In genomic region chr15:82197246-82197750, GRCm38 (mm10) we compare ENCODE assay signal across 16 mouse cellular contexts. TPM values are rescaled to one million over a fixed set of nuclear protein-coding genes. Genes with fewer than 3 reads are reported as not detected.
"Had no signal": no experiment of that assay in that cellular context is flagged by ENCODE, and none has a peak within 500 bp of the region (broad histone marks: within the 10 kb centered on the region; RNA-seq: fewer than 3 reads in every experiment).

No protein-coding gene starts in this region.

- ATAC-seq: intestine, embryonic 16.5 days; lung, postnatal 0 days had no signal

- H3K4me3 ChIP-seq: left cerebral cortex, adult 2 months; limb, embryonic 10.5 days; neural tube, embryonic 13.5 days; stomach, embryonic 15.5 days had no signal

- H3K27ac ChIP-seq: left cerebral cortex, adult 2 months; limb, embryonic 10.5 days; liver, embryonic 14.5 days; neural tube, embryonic 13.5 days; stomach, embryonic 15.5 days had no signal

- DNase-seq: kidney, adult 8-10 months; kidney, postnatal 25 days; lung, adult 2 months; lung, postnatal 36 days; midbrain, embryonic 14.5 days; right cerebral cortex, postnatal 14 days; thymus, adult 2 months; thymus, postnatal 25 days had no signal

- H3K27me3 ChIP-seq: neural tube, embryonic 13.5 days; stomach, embryonic 15.5 days had no signal

- H3K4me1 ChIP-seq: limb, embryonic 10.5 days; neural tube, embryonic 13.5 days; stomach, embryonic 15.5 days had no signal

RNA-seq across cellular contexts. Expression of gene Shisa8, which starts 15.3 kb away (rescaled TPM):
- polyA plus RNA-seq: limb, embryonic 10.5 days had no signal

RNA-seq across cellular contexts. Expression of gene Tnfrsf13c, which starts 26.9 kb away (rescaled TPM):
- polyA plus RNA-seq: midbrain, embryonic 14.5 days had no signal

RNA-seq across cellular contexts. Expression of gene 1500009C09Rik, which starts 54.9 kb away (rescaled TPM):
- polyA plus RNA-seq: intestine, embryonic 16.5 days; kidney, embryonic 16.5 days; limb, embryonic 10.5 days; lung, adult 2 months; lung, postnatal 0 days; stomach, embryonic 15.5 days had no signal
